Mouse (Mus musculus) ES-E14 (cell line): ENCODE measurements around the gene Gm28308. TPM values are rescaled to one million over a fixed set of nuclear protein-coding genes. Genes with fewer than 3 reads are reported as not detected.
A peak's percentile ranks its signal among the peaks of the same experiment; 100 is the strongest.

Experiments
- DNase-seq: peaks from one replicate; pipeline ENCODE4 v3.0.0-alpha.2; 2013; ENCODE audit warnings: low read depth, low spot score
- H3K27ac ChIP-seq: 2 replicates; pipeline ENCODE4 v1.5.1; 2012; ENCODE audit warnings: low read depth, mild to moderate bottlenecking, low read length, moderate library complexity, mixed read lengths; ENCODE audit not compliant: poor library complexity, insufficient read depth, severe bottlenecking
- H3K36me3 ChIP-seq: 2 replicates; pipeline ENCODE4 v1.6.1; 2012; ENCODE audit warnings: mild to moderate bottlenecking, low read length, moderate library complexity, mixed read lengths; ENCODE audit not compliant: control insufficient read depth, poor library complexity, insufficient read depth, severe bottlenecking
- H3K4me1 ChIP-seq, 2 experiments: fragments of 150-350 bp in 1 of 2; sonication (generic) in 1 of 2; 2 replicates each; pipeline ENCODE4 v1.6.1; 2012; ENCODE audit warnings: low read length in 2 of 2, mild to moderate bottlenecking in 1 of 2, mixed read lengths in 1 of 2; ENCODE audit not compliant: control insufficient read depth in 2 of 2, insufficient read depth in 2 of 2, poor library complexity in 1 of 2
- H3K4me3 ChIP-seq, 2 experiments: fragments of 150-350 bp in 1 of 2; sonication (generic) in 1 of 2; 2 replicates each; pipeline ENCODE4 v1.5.1; 2012; ENCODE audit warnings: low read length in 2 of 2, low read depth in 1 of 2, mild to moderate bottlenecking in 1 of 2, mixed read lengths in 1 of 2; ENCODE audit not compliant: insufficient read depth in 1 of 2, poor library complexity in 1 of 2, severe bottlenecking in 1 of 2
- H3K9ac ChIP-seq: 2 replicates; pipeline ENCODE4 v1.6.1; 2012; ENCODE audit warnings: low read depth, mild to moderate bottlenecking, low read length, mixed read lengths; ENCODE audit not compliant: poor library complexity, insufficient read depth, severe bottlenecking
- H3K9me3 ChIP-seq: fragments of 150-350 bp; sonication (generic); 2 replicates; pipeline ENCODE4 v1.6.1; 2012; ENCODE audit warnings: low read depth, mild to moderate bottlenecking, low read length; ENCODE audit not compliant: control insufficient read depth, insufficient read depth
- CHD2 ChIP-seq: IDR thresholded peaks from 2 replicates; pipeline ENCODE4 v1.6.1; 2014; ENCODE audit warnings: mild to moderate bottlenecking, low read depth, low read length, inconsistent platforms
- HCFC1 ChIP-seq: IDR thresholded peaks from 2 replicates; pipeline ENCODE4 v1.6.1; 2012; ENCODE audit warnings: low read length, inconsistent platforms, borderline replicate concordance; ENCODE audit not compliant: insufficient read depth
- MAFK ChIP-seq: IDR thresholded peaks from 2 replicates; pipeline ENCODE4 v1.6.1; 2014; ENCODE audit warnings: mild to moderate bottlenecking, low read depth, low read length, inconsistent platforms; ENCODE audit not compliant: insufficient read depth
- ZC3H11A ChIP-seq: IDR thresholded peaks from 2 replicates; pipeline ENCODE4 v1.6.1; 2012; ENCODE audit warnings: low read depth, mild to moderate bottlenecking, inconsistent platforms, low read length, borderline replicate concordance
- ZNF384 ChIP-seq: IDR thresholded peaks from 2 replicates; pipeline ENCODE4 v1.6.1; 2012; ENCODE audit warnings: low read depth, low read length, inconsistent platforms
- in situ Hi-C, 2 experiments: fragments of 600-800 bp; cut with MboI; formaldehyde crosslinking; loops; one replicate each; pipeline ENCODE4 v1.15.1; 2025; ENCODE audit warnings: low sequenced_read_pairs in 2 of 2, inconsistent platforms in 1 of 2; ENCODE audit not compliant: unreplicated experiment in 2 of 2
- total RNA-seq: library from RNA; depleted of rRNA; stranded (reverse); fragments of 300-350 nt; gene quantifications from 2 replicates; pipeline ENCODE4 v1.2.3, GENCODE M21; 2012

Gene Gm28308
- total RNA-seq, 1 experiment: 0.31 TPM

GRCm38 (mm10) chr6:52170166-52170897 lies 42.8 kb downstream of the Gm28308 start:
- DNase-seq: no peak
- Histone ChIP-seq H3K4me1 (peaks cover 0 to 3% of the 10 kb centered on the region in 2 experiments; a peak in 1 of 4 replicates), H3K9me3 (no peaks in the 10 kb centered on the region), H3K4me3 (peak overlapping the region in 1 of 2 experiments; percentile 32; a peak in 1 of 4 replicates), H3K36me3 (no peaks in the 10 kb centered on the region), H3K27ac (no peak overlapping the region), H3K9ac (no peak overlapping the region)
- in situ Hi-C loops: loop anchor here in 1 of 2 experiments (10.0 kb wide), 1 partner anchor 144 kb away; the partner anchor contains the start of gene Evx1
- TF ChIP-seq CHD2 (no peak), ZC3H11A (no peak), HCFC1 (no peak), ZNF384 (no peak), MAFK (no peak)

GRCm38 (mm10) chr6:52169499-52170165 lies 43.5 kb downstream of the Gm28308 start:
- Histone ChIP-seq H3K9me3 (no peaks in the 10 kb centered on the region), H3K4me1 (peaks cover 0 to 4% of the 10 kb centered on the region in 2 experiments; a peak in 1 of 4 replicates)

GRCm38 (mm10) chr6:52168191-52169055 lies 44.7 kb downstream of the Gm28308 start:
- Histone ChIP-seq H3K27ac (no peak overlapping the region), H3K36me3 (no peaks in the 10 kb centered on the region), H3K9ac (no peak overlapping the region), H3K9me3 (no peaks in the 10 kb centered on the region), H3K4me1 (peaks cover 0 to 6% of the 10 kb centered on the region in 2 experiments; a peak in 1 of 4 replicates), H3K4me3 (no peak overlapping the region)
- DNase-seq: no peak
- in situ Hi-C loops: loop anchor here (10.0 kb wide), 3 partner anchors 56 to 994 kb away; partner anchors contain the start of genes Hoxa7 (in 2 of the 2) and Evx1 (in 1 of the 2)
- no peak for TF ChIP-seq HCFC1
- no peak for TF ChIP-seq ZC3H11A
- no peak for TF ChIP-seq ZNF384
- no peak for TF ChIP-seq MAFK
- TF ChIP-seq CHD2: no peak

More at GRCm38 (mm10) chr6:52169499-52170165, 43.5 kb downstream of the Gm28308 start:
- Histone ChIP-seq H3K27ac (no peak overlapping the region), H3K4me3 (no peak overlapping the region), H3K9ac (no peak overlapping the region), H3K36me3 (no peaks in the 10 kb centered on the region)
- TF ChIP-seq ZNF384 (no peak), MAFK (no peak), ZC3H11A (no peak), CHD2 (no peak), HCFC1 (no peak)
- in situ Hi-C loops: loop anchor here (10.0 kb wide), 3 partner anchors 55 to 995 kb away; partner anchors contain the start of genes Evx1 (in 2 of the 2) and Hoxa7 (in 2 of the 2)
- DNase-seq: no peak

GRCm38 (mm10) chr6:52167736-52168161 lies 45.4 kb downstream of the Gm28308 start:
- no peak for DNase-seq
- H3K27ac ChIP-seq: no peak overlapping the region
- H3K9ac ChIP-seq: no peak overlapping the region
- no peaks in the 10 kb centered on the region for H3K9me3 ChIP-seq
- H3K4me3 ChIP-seq: no peak overlapping the region
- no peaks in the 10 kb centered on the region for H3K36me3 ChIP-seq
- in situ Hi-C loops: loop anchor here (10.0 kb wide), 3 partner anchors 57 to 993 kb away; partner anchors contain the start of genes Hoxa7 (in 2 of the 2) and Evx1 (in 1 of the 2)
- H3K4me1 ChIP-seq: peaks cover 0 to 9% of the 10 kb centered on the region in 2 experiments; a peak in 1 of 4 replicates
- TF ChIP-seq MAFK (no peak), ZC3H11A (no peak), CHD2 (no peak), HCFC1 (no peak), ZNF384 (no peak)
